Mouse (Mus musculus): ENCODE data around the gene Baiap2l2.

- TF ChIP-seq CTCF (IDR thresholded peaks at IDR 0.05; ENCODE audit: insufficient read depth, low read length) (no peak), POLR2A (IDR thresholded peaks at IDR 0.05; ENCODE audit: borderline replicate concordance, extremely low read depth, low read depth, low read length) (no peak)
Observed at GRCm38 (mm10) chr15:79325742-79326141, 40.4 kb upstream of the Baiap2l2 start.
